Mouse (Mus musculus): ENCODE results near the gene Pibf1. TPM values are rescaled to one million over a fixed set of nuclear protein-coding genes. Genes with fewer than 3 reads are reported as not detected.
A peak's percentile ranks its signal among the peaks of the same experiment; 100 is the strongest.

Pibf1 gene
- polyA plus RNA-seq (2012) = 0.01 TPM in 1 of 2 replicates, not detected in the other

DNA sequence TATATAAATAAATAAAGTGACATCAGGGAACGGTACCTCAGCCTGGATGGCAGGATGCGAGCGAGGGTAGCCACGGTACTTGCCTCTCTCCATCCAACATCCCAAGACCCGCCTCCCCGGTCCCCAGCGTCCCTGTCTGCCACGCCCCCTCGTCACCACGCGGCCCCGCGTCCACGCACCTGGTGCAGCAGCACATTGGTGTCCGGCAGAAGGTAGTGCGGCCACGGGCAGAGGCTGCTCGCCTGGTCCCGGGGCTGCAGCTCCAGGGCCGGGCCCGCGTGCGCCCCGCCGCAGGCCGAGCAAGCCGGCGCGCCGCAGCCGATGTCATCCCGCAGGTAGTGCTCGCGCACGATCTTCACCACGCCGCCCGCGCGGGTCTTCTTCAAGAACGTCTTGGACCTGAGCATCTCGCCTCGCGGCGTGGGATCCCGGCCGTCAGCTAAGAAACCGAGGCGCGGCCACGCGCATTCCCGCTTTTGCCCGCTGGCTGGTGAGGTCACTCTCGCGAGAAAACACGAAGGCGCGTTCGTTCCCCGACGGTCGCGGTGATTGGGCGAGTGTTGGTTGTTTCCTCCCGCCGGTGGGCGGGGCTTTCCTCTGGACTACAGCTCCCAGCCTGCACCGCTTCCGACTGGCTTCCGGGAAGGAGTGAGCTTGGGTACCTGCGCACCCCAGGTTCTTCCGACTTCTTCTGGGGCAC is at the start of gene Pibf1, which contains the start of gene Dis3:
Pibf1 (plus strand) TSS at position 158 of the 700 bp plus-strand sequence.
Dis3 (minus strand) TSS at position 504 of the 700 bp plus-strand sequence.
- peaks cover 61% of the 10 kb centered on the region for H3K36me3 ChIP-seq (ENCODE audit: control insufficient read depth)
- no peaks in the 10 kb centered on the region for H3K9me3 ChIP-seq (ENCODE audit: control insufficient read depth, low read length)
- TF ChIP-seq GATA1 (IDR thresholded peaks at IDR 0.05; ENCODE audit: low read length) = no peak
- no peak for TF ChIP-seq TAL1 (IDR thresholded peaks at IDR 0.05; ENCODE audit: low read length)
- H3K27me3 ChIP-seq (ENCODE audit: control insufficient read depth) = no peaks in the 10 kb centered on the region
- peaks cover 26% of the 10 kb centered on the region for H3K4me1 ChIP-seq (ENCODE audit: control insufficient read depth)
- H3K4me3 ChIP-seq (replicated peaks) = peak within 1 kb of the TSS; percentile 74

DNA sequence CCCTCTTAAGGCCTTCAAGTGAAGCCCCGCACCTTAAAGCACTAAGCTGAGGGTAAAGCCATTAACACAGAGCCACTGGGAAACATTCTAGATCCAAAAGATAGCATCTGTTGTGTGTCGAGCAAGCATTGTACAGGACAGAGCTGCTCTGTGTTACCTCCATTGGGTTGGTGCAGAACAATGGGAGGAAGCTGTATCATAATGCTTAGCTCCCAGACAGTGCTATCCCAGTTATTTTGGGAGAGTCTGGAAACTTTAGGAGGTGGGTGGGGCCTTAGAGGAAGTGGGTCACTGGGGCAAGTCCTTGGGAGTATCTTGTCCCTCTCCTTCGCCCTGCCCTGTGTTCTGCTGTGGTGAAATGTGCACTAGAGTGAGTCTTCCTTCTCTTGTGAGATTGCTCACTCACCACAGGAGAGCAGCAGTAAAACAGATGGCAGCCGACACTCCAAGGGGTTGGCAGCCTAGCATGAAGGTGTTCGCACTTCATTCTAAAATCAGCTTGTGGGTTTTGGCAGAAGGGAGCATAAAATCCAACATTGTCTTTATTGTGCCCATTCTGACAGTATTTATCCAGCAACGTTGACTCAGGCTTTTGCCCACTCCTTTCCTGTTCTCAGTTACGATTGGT is 40.2 kb upstream of the Pibf1 start:
- TF ChIP-seq TAL1 (IDR thresholded peaks at IDR 0.05; ENCODE audit: low read length) (no peak), GATA1 (IDR thresholded peaks at IDR 0.05; ENCODE audit: low read length) (no peak)
- Histone ChIP-seq H3K36me3 (ENCODE audit: control insufficient read depth) (peaks cover 79% of the 10 kb centered on the region), H3K4me3 (replicated peaks) (no peak overlapping the region), H3K4me1 (ENCODE audit: control insufficient read depth) (no peaks in the 10 kb centered on the region), H3K9me3 (ENCODE audit: control insufficient read depth, low read length) (peaks cover 3% of the 10 kb centered on the region), H3K27me3 (ENCODE audit: control insufficient read depth) (no peaks in the 10 kb centered on the region)

DNA sequence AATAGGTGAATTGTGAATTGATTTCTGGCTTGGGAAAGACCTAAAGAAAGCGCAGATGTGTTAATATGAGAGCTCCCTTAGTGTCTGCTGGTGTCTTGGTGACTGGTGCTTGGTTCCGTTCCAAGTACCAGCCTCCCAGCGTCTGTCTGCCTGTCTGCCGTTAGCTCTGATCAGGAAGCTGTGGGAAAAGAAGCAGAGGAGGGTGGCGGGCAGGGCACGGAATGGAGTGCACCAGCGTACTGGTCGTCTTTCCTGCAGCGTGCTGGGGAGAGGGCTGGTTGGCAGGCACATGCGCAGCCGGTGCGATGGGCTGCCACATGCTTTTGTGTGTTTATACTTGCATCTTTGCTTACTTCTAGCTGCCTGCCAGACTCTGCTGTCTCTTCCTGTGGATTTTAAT is 38.6 kb upstream of the Pibf1 start:
- TF ChIP-seq TAL1 (IDR thresholded peaks at IDR 0.05; ENCODE audit: low read length) (no peak), GATA1 (IDR thresholded peaks at IDR 0.05; ENCODE audit: low read length) (no peak)
- peaks cover 71% of the 10 kb centered on the region for H3K36me3 ChIP-seq (ENCODE audit: control insufficient read depth)
- H3K9me3 ChIP-seq (ENCODE audit: control insufficient read depth, low read length) = peaks cover 3% of the 10 kb centered on the region
- H3K27me3 ChIP-seq (ENCODE audit: control insufficient read depth) = no peaks in the 10 kb centered on the region
- H3K4me3 ChIP-seq (replicated peaks) = no peak overlapping the region
- H3K4me1 ChIP-seq (ENCODE audit: control insufficient read depth) = no peaks in the 10 kb centered on the region

DNA sequence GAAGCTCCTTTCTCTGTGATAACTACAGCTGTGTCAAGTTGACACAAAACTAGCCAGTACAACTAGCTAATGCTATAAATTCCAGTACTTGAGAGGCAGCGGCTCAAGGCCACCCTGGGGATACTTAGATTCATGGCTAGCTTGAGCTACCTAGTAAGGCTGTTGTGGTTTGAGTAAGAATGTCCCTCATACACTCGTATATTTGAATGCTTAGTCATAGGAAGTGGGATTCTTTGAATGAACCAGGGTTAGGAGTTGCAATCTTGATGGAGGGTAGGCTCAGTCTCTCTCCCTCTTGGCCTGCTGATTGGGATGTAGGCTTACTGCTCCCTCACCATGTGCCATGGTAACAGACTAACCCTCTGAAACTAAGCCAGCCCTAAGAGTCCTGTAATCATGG is 36.1 kb upstream of the Pibf1 start:
- Histone ChIP-seq H3K4me1 (ENCODE audit: control insufficient read depth) (no peaks in the 10 kb centered on the region), H3K27me3 (ENCODE audit: control insufficient read depth) (no peaks in the 10 kb centered on the region), H3K36me3 (ENCODE audit: control insufficient read depth) (peaks cover 67% of the 10 kb centered on the region), H3K4me3 (replicated peaks) (no peak overlapping the region), H3K9me3 (ENCODE audit: control insufficient read depth, low read length) (peaks cover 3% of the 10 kb centered on the region)
- TF ChIP-seq GATA1 (IDR thresholded peaks at IDR 0.05; ENCODE audit: low read length) (no peak), TAL1 (IDR thresholded peaks at IDR 0.05; ENCODE audit: low read length) (no peak)

DNA sequence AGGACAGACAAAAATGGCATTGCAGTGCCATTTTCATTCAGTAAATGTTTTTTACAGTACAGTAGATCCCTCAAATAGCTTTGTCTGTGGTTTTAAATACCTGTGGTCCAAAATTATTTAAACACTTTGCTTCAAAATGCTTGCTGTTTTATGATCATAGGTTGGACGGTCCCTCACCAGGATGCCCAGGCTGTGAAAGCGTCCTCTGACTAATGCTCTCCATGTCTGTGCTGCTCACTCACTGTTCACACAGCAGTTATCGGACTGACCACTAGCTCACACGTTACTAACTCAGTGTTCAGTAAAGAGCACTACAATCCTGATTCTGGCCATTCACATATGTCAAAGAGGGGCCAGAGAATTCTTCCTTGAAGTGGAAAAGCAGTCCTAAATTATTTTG is 28.1 kb upstream of the Pibf1 start:
- Histone ChIP-seq H3K27me3 (ENCODE audit: control insufficient read depth) (no peaks in the 10 kb centered on the region), H3K36me3 (ENCODE audit: control insufficient read depth) (peaks cover 90% of the 10 kb centered on the region), H3K9me3 (ENCODE audit: control insufficient read depth, low read length) (no peaks in the 10 kb centered on the region), H3K4me3 (replicated peaks) (no peak overlapping the region), H3K4me1 (ENCODE audit: control insufficient read depth) (no peaks in the 10 kb centered on the region)
- no peak for TF ChIP-seq TAL1 (IDR thresholded peaks at IDR 0.05; ENCODE audit: low read length)
- no peak for TF ChIP-seq GATA1 (IDR thresholded peaks at IDR 0.05; ENCODE audit: low read length)

DNA sequence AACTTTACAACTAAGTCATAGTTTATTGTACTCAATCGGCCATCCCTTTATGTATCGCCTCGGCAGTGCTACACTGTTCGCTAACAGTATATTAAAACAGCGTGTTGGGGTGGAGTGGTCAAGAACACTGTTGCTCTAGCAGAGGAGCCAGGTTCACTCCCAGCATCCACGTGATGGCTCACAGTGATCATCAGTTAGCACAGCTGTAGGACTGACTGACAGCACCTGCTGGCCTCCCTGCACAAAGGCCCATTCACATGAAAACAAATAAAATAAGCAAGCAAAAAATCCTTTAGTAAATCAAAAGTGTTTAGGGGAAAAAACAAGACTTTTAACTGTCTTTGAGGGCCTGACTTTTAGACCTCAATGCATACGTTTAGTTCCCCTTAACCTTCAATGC is 10.3 kb upstream of the Pibf1 start:
- no peaks in the 10 kb centered on the region for H3K4me1 ChIP-seq (ENCODE audit: control insufficient read depth)
- no peaks in the 10 kb centered on the region for H3K27me3 ChIP-seq (ENCODE audit: control insufficient read depth)
- no peak overlapping the region for H3K4me3 ChIP-seq (replicated peaks)
- TF ChIP-seq GATA1 (IDR thresholded peaks at IDR 0.05; ENCODE audit: low read length) (no peak), TAL1 (IDR thresholded peaks at IDR 0.05; ENCODE audit: low read length) (no peak)
- H3K9me3 ChIP-seq (ENCODE audit: control insufficient read depth, low read length) = no peaks in the 10 kb centered on the region
- H3K36me3 ChIP-seq (ENCODE audit: control insufficient read depth) = peaks cover 88% of the 10 kb centered on the region

DNA sequence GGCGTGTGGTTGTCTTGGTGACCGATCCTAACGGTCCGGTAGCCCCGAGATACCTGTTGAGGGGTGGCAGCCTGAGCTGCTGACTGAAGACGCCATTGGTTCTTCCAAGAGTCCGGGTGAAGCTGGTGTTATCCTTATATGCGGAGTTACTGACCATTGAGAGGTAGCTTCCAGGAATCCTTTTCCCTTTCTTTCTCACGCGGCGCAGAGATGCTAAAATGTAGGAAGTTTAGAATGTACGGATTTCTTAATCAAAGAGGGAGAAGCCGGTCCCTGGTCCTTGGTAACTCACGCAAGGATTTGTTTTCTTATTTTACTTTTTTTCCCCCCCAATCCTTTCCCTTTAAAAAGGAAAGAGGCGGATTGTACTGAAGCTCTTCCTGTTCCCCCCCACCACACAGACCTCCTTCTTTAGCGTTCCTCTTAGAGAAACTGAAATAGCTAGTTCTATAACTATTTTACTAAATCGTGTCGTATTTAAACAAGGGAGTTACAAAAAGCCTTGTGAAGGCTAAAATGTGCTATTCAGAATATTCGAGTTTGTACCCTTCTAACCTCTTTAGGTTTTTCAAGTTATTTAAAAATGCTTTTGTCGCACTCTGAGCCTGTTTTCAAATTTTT is 853 bp downstream of the Pibf1 start:
- TF ChIP-seq GATA1 (IDR thresholded peaks at IDR 0.05; ENCODE audit: low read length) (no peak), TAL1 (IDR thresholded peaks at IDR 0.05; ENCODE audit: low read length) (no peak)
- peak overlapping the region; percentile 74 for H3K4me3 ChIP-seq (replicated peaks)
- H3K36me3 ChIP-seq (ENCODE audit: control insufficient read depth) = peaks cover 62% of the 10 kb centered on the region

DNA sequence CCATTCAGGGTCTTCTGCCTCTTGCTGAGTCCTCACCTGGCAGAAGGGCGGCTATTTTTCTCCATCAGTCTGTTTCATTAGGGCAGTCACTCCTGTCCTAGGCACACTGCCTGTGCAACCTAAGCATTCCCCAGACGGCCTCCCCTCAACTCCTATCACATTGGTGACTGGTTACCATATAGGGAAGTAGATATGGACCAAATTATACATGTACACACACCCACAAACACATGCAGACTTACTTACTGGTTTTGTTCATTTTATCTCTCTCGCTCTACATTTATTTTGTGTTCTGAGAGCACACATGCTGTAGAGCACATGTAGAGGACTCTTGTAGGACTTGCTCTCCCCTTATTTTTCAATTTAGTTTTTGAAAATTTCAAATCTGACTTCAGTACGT is 3.8 kb downstream of the Pibf1 start:
- TF ChIP-seq GATA1 (IDR thresholded peaks at IDR 0.05; ENCODE audit: low read length) = no peak
- no peak for TF ChIP-seq TAL1 (IDR thresholded peaks at IDR 0.05; ENCODE audit: low read length)
- H3K4me1 ChIP-seq (ENCODE audit: control insufficient read depth) = peaks cover 25% of the 10 kb centered on the region
- peaks cover 53% of the 10 kb centered on the region for H3K36me3 ChIP-seq (ENCODE audit: control insufficient read depth)
- H3K9me3 ChIP-seq (ENCODE audit: control insufficient read depth, low read length) = no peaks in the 10 kb centered on the region
- no peak overlapping the region for H3K4me3 ChIP-seq (replicated peaks)
- no peaks in the 10 kb centered on the region for H3K27me3 ChIP-seq (ENCODE audit: control insufficient read depth)

More for the DNA sequence above, 853 bp downstream of the Pibf1 start:
- H3K9me3 ChIP-seq (ENCODE audit: control insufficient read depth, low read length) = no peaks in the 10 kb centered on the region
- peaks cover 28% of the 10 kb centered on the region for H3K4me1 ChIP-seq (ENCODE audit: control insufficient read depth)
- H3K27me3 ChIP-seq (ENCODE audit: control insufficient read depth) = no peaks in the 10 kb centered on the region

DNA sequence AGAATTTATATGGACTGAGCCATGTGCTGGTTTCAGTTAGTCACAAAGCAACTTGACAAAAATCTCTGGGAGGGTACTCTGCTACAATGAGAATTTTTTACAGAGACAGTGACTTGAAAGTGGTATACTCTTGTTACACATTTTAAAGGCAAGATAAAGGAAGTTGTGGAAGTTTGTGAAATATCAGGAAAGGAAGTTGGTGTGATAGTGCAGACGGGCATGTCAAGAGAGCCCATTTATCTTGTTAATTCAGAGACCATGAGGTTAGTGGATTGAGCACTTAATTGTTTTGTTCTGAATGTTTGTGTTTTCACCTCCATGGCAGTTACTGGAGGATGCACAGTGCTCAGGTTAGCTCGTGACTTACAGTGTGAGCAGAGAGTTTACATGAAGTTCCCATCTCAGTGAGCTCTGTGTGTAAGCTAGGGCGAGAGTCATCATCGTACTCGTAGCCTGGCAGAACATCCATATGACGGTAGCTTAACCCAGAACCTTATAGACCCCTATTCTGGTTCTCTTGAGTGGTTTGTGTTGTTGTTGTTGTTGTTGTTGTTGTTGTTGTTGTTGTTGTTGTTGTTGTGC is 5.4 kb downstream of the Pibf1 start:
- Histone ChIP-seq H3K36me3 (ENCODE audit: control insufficient read depth) (peaks cover 60% of the 10 kb centered on the region), H3K9me3 (ENCODE audit: control insufficient read depth, low read length) (no peaks in the 10 kb centered on the region), H3K4me3 (replicated peaks) (no peak overlapping the region), H3K27me3 (ENCODE audit: control insufficient read depth) (no peaks in the 10 kb centered on the region), H3K4me1 (ENCODE audit: control insufficient read depth) (peaks cover 15% of the 10 kb centered on the region)
- TF ChIP-seq GATA1 (IDR thresholded peaks at IDR 0.05; ENCODE audit: low read length) (no peak), TAL1 (IDR thresholded peaks at IDR 0.05; ENCODE audit: low read length) (no peak)

All from erythroblast, embryonic 14.5 days (primary cell).